Mouse (Mus musculus) stomach, postnatal 0 days (tissue): ENCODE results near the gene Efcab10. TPM values are rescaled to one million over a fixed set of nuclear protein-coding genes. Genes with fewer than 3 reads are reported as not detected.

ENCODE experiments used
- ATAC-seq: fragments of 200-750 bp; cut with Nextera tagmentation; 2 replicates; pipeline ENCODE4 v1.8.0; 2017; ENCODE audit not compliant: low FRiP score, low TSS enrichment
- DNase-seq: peaks from one replicate; pipeline ENCODE4 v3.0.0-alpha.2; 2016; ENCODE audit warnings: low spot score
- H3K27ac ChIP-seq: fragments of 300-500 bp; sonication (generic); replicated peaks from 2 replicates; pipeline ENCODE4 v1.5.1; 2014; ENCODE audit warnings: mild to moderate bottlenecking, control low read depth
- H3K27me3 ChIP-seq: fragments of 300-500 bp; sonication (generic); 2 replicates; pipeline ENCODE4 v1.6.1; 2014; ENCODE audit warnings: low read length; ENCODE audit not compliant: control insufficient read depth, insufficient read depth
- H3K36me3 ChIP-seq: fragments of 300-500 bp; sonication (generic); 2 replicates; pipeline ENCODE4 v1.6.1; 2014; ENCODE audit warnings: low read length, mixed read lengths; ENCODE audit not compliant: control insufficient read depth, insufficient read depth
- H3K4me1 ChIP-seq: fragments of 300-500 bp; sonication (generic); replicated peaks from 2 replicates; pipeline ENCODE4 v1.6.1; 2014; ENCODE audit warnings: antibody characterized with exemption; ENCODE audit not compliant: control insufficient read depth, insufficient read depth
- H3K4me2 ChIP-seq: fragments of 300-500 bp; sonication (generic); replicated peaks from 2 replicates; pipeline ENCODE4 v1.6.1; 2014; ENCODE audit warnings: low read depth, mild to moderate bottlenecking, control low read depth, moderate library complexity
- H3K4me3 ChIP-seq: fragments of 300-500 bp; sonication (generic); 2 replicates; pipeline ENCODE4 v1.5.1; 2014; ENCODE audit warnings: low read depth, low read length, control low read depth
- H3K9ac ChIP-seq: fragments of 300-500 bp; sonication (generic); 2 replicates; pipeline ENCODE4 v1.6.1; 2014; ENCODE audit warnings: mild to moderate bottlenecking, low read length, control low read depth, mixed read lengths
- H3K9me3 ChIP-seq: fragments of 300-500 bp; sonication (generic); 2 replicates; pipeline ENCODE4 v1.6.1; 2016; ENCODE audit warnings: low read length; ENCODE audit not compliant: control insufficient read depth
- CTCF ChIP-seq: IDR thresholded peaks from 2 replicates; pipeline ENCODE4 v1.5.1; 2016; ENCODE audit warnings: antibody characterized with exemption, low read depth, mild to moderate bottlenecking, moderate library complexity
- EP300 ChIP-seq: optimal IDR thresholded peaks from 2 replicates; pipeline ENCODE3; 2016; ENCODE audit warnings: antibody characterized with exemption
- WGBS: fragments of 180-500 bp; shearing (Covaris S2); extraction: QIAGEN DNeasy Blood & Tissue Kit; methylation state at CpG from one replicate; pipeline ENCODE4 v1.1.7; 2014; 5-methylcytosine and 5-hydroxymethylcytosine counted together
- polyA plus RNA-seq: library from polyadenylated mRNA; unstranded; fragments of >200 nt; fragmentation: Nextera tagmentation; extraction: Ambion mirVana; gene quantifications from 2 replicates; pipeline ENCODE4 v1.2.1, GENCODE M21; 2015

The Efcab10 gene
- polyA plus RNA-seq, 1 experiment from 2014 or later: not detected

- 88% methylated on average over 7 of the region's 7 CpGs for WGBS
- H3K4me1 ChIP-seq: no peaks in the 10 kb centered on the region
- no peaks in the 10 kb centered on the region for H3K27me3 ChIP-seq
- ATAC-seq: no peak
- no peak for DNase-seq
- H3K27ac ChIP-seq: no peak overlapping the region
- H3K4me2 ChIP-seq: no peak overlapping the region
- H3K4me3 ChIP-seq: no peak overlapping the region
- TF ChIP-seq CTCF (no peak), EP300 (no peak)
- H3K36me3 ChIP-seq: no peaks in the 10 kb centered on the region
- H3K9ac ChIP-seq: no peak overlapping the region
- H3K9me3 ChIP-seq: no peaks in the 10 kb centered on the region
Observed at GRCm38 (mm10) chr12:33359209-33359608, 35.4 kb upstream of the Efcab10 start.

DNA sequence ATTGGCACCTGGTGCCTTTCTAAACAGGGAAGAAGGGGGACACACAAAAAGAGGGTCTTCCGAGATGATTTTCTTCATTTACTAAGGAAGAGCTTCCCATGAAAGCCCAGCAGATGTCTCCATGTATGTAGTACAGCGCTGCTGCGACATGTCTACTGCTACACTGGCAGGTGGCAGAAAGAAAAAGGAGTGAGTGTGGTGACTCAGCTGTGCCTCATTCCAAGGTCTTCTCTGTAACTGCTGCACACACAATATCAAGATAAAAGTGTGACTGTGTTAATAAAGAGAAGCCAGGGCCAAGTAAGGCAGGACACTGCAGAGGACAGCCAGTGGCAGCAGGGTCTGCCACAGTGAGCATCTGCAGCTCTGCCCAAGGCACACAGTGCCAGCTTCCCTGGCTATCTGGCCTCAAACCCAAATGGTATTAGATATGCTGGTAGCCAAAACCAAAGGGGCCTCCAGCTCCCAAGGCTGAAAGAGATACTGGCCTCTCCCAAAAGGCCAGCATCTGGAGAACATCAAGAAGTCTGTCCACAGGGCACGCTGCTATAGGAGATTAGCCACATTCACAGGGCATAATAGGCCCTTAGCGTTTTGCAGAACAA lies 34.7 kb upstream of the Efcab10 start:
- Histone ChIP-seq H3K36me3 (no peaks in the 10 kb centered on the region), H3K9me3 (no peaks in the 10 kb centered on the region), H3K4me2 (no peak overlapping the region), H3K9ac (no peak overlapping the region), H3K4me3 (no peak overlapping the region), H3K27me3 (no peaks in the 10 kb centered on the region), H3K4me1 (no peaks in the 10 kb centered on the region), H3K27ac (no peak overlapping the region)
- no peak for DNase-seq
- no peak for ATAC-seq
- 73% methylated on average over 5 of the region's 5 CpGs for WGBS
- TF ChIP-seq CTCF (no peak), EP300 (no peak)

- TF ChIP-seq EP300 (no peak), CTCF (no peak)
- 45% methylated on average over 6 of the region's 6 CpGs for WGBS
- DNase-seq: no peak
- no peaks in the 10 kb centered on the region for H3K36me3 ChIP-seq
- no peak overlapping the region for H3K27ac ChIP-seq
- H3K4me1 ChIP-seq: no peaks in the 10 kb centered on the region
- no peaks in the 10 kb centered on the region for H3K27me3 ChIP-seq
- no peaks in the 10 kb centered on the region for H3K9me3 ChIP-seq
- no peak overlapping the region for H3K4me2 ChIP-seq
- ATAC-seq: no peak
- H3K4me3 ChIP-seq: no peak overlapping the region
- no peak overlapping the region for H3K9ac ChIP-seq
Observed at GRCm38 (mm10) chr12:33360729-33361128, 33.9 kb upstream of the Efcab10 start.

DNA sequence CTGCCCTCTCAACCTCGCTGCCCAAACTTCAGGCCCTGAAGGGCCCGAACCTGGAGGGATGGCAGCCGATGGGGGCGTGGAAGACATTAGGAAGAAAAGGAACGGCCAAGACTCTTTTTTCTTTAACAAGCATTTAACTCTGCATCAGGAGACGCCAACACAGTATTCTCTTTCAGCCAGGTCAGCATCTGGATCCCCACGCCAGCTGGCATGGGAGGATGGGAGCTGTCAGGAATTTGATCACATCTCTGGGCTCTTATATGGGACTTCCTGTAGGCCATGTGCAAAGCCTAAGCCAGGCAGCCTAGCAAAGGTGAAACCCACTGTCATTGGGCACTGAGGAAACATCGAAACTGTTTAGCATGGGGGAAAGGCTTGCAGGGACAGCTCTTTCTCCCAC lies 30.1 kb upstream of the Efcab10 start:
- H3K4me1 ChIP-seq: no peaks in the 10 kb centered on the region
- no peak overlapping the region for H3K4me2 ChIP-seq
- ATAC-seq (no peak), DNase-seq (no peak)
- no peak overlapping the region for H3K4me3 ChIP-seq
- 92% methylated on average over 8 of the region's 8 CpGs for WGBS
- no peak overlapping the region for H3K9ac ChIP-seq
- no peaks in the 10 kb centered on the region for H3K27me3 ChIP-seq
- no peak for TF ChIP-seq EP300
- peaks cover 10% of the 10 kb centered on the region for H3K36me3 ChIP-seq
- no peak overlapping the region for H3K27ac ChIP-seq
- no peaks in the 10 kb centered on the region for H3K9me3 ChIP-seq

GRCm38 (mm10) chr12:33365133-33365532 lies 29.5 kb upstream of the Efcab10 start:
- Histone ChIP-seq H3K4me1 (no peaks in the 10 kb centered on the region), H3K27ac (no peak overlapping the region), H3K9me3 (no peaks in the 10 kb centered on the region), H3K4me2 (no peak overlapping the region), H3K36me3 (peaks cover 10% of the 10 kb centered on the region), H3K27me3 (no peaks in the 10 kb centered on the region), H3K9ac (no peak overlapping the region), H3K4me3 (no peak overlapping the region)
- ATAC-seq: no peak
- 86% methylated on average over 8 of the region's 8 CpGs for WGBS
- no peak for TF ChIP-seq EP300
- no peak for TF ChIP-seq CTCF
- DNase-seq: no peak

- Histone ChIP-seq H3K9ac (no peak overlapping the region), H3K4me1 (no peaks in the 10 kb centered on the region), H3K9me3 (no peaks in the 10 kb centered on the region), H3K4me3 (no peak overlapping the region), H3K36me3 (peaks cover 10% of the 10 kb centered on the region), H3K27me3 (no peaks in the 10 kb centered on the region), H3K4me2 (no peak overlapping the region), H3K27ac (no peak overlapping the region)
- TF ChIP-seq EP300: no peak
- no peak for TF ChIP-seq CTCF
- DNase-seq: no peak
- 63% methylated on average over 3 of the region's 3 CpGs for WGBS
- no peak for ATAC-seq
Observed at GRCm38 (mm10) chr12:33369555-33369954, 25.1 kb upstream of the Efcab10 start.
